Mouse (Mus musculus): ENCODE results near the gene Cdkl4.
"Not testable (repeated sequence)": the region's sequence is repeated elsewhere in the genome, so short reads cannot be mapped to it uniquely, and the experiment has no call there.

Cdkl4 gene

DNA sequence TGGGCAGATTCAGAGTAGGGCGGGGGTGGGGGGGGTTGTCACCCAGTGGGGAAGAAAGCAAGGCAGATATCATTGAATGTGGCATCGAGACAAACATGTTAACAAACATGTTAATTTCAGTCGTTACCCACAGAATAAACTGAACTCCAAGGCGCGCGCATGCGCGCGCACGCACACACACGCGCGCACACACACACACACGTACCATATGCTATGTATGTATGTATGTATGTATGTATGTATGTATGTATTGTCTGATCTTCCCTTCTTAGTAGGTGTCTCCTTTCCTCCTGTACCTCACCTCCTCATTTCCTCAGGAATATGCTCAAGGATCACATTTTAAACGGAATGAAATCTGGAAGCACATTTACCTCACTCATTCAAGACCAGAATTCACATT is at the start of gene Cdkl4:
Gene Cdkl4, minus strand, starts transcription at position 175 of the 400 bp plus-strand sequence.
- DNase-seq: no peak

DNA sequence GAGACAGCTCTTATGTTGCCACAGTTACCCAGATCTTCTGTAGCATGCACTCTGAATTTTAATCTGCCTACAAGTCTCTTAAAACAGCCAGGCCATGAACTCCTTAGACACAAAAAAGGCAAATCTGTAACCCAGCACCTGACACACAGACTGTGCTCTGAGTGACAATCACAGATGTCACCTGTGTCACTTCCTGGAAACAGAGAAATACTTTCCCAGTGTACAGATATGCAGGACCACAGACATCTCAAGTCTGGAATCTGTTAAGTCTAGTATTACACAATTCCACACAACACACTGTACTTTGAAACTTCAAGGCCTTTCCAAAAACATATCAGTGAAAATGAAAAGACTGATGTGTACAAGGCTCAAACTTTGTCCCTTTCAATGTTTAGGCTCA is 47.4 kb upstream of the Cdkl4 start:
- no peak for DNase-seq

DNA sequence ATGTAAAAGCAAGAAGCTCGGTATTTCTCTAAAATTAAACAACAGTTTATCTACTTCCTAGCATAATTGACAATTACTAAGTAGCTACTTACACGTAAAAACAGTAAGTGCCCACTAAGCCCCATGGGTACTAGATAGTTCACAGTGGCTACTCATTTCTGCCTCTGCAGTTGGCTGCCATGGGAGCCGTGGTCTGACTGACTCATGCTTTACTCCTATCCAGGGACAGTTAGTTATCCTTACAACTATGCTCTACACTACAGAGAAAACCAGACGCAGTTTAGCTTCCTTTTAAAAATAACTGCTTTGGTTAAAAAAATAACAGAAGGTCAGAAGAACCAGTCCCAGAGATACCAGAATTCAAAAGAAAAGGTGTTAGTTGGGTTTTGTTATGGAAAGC is 44.1 kb upstream of the Cdkl4 start:
- DNase-seq: no peak

GRCm38 (mm10) chr17:80620786-80621423 is 43.3 kb upstream of the Cdkl4 start:
- peak; percentile 73 for DNase-seq

GRCm38 (mm10) chr17:80619556-80619955 is 41.9 kb upstream of the Cdkl4 start:
- DNase-seq: no peak

DNA sequence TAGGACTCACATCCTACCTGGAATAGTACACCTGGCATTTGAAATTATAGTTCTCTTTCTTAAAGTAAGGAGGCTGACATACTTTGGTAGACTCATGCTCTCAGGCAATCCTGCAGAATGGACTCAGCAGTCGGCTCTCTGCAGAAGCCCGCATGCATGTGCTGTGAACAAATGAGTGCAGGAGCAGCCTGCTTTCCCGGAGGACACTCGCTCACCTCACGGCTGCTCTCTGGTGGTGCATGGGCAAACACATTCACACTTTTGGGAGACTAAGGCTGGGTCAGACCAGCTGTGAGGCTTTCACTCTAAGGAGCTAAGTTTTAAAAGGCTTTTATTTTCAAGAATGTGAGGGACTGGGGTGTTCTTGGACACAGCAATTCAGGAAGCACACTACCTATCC is 41.3 kb upstream of the Cdkl4 start:
- DNase-seq: no peak

GRCm38 (mm10) chr17:80603806-80604205 is 26.2 kb upstream of the Cdkl4 start:
- DNase-seq: no peak

DNA sequence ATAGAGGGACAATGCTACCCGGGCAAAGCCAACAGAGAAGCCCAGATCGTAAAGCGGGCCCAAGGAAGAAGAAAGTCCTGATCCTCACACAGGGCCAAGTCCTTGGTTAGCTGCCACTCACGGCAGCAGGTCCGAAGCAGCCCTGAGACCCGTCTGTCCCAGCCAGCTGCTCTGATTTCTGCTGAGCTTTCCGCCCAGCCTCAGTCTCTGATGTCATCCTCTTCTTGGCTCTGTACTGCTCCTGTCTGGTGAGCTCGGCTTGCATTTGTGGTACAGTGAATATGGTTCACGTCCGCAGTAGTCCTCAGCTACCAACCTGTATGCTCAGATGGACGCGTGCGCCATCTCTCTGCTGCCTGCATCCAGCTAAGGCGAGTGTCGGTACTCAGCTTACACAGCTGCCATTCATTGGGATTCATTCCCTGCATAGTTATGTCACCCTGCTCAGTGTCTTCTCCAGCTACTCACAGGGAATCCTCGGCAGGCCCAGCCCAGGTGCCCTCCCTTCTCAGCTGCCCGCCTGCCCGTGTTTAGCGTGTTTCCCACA is 25.5 kb upstream of the Cdkl4 start:
- no peak for DNase-seq

DNA sequence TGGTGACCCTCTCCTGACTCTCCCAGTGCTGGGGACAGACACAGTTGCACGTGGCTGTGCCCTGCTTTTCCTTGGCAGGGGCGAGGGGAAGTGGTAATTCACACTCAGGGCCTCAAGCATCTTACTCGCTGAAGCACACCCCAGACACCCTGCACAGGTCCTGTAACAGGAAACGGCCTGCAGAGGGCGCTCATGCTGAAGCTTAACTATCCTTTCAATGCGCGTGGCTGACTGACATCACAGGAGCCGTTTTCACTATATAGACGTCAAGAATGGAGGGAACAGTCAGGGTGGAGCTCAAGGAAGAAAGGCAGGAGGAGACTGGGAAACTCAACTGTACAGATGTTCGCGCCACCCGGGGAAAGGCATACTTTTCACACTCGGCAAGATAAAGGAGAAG is 23.8 kb upstream of the Cdkl4 start:
- peak; percentile 78 for DNase-seq

GRCm38 (mm10) chr17:80583051-80583450 is 5.4 kb upstream of the Cdkl4 start:
- DNase-seq: no peak

- DNase-seq: no peak
These were observed 2.3 kb upstream of the Cdkl4 start for GRCm38 (mm10) chr17:80579901-80580300.

- no peak for DNase-seq
These were observed 1.5 kb upstream of the Cdkl4 start for GRCm38 (mm10) chr17:80579089-80579488.

DNA sequence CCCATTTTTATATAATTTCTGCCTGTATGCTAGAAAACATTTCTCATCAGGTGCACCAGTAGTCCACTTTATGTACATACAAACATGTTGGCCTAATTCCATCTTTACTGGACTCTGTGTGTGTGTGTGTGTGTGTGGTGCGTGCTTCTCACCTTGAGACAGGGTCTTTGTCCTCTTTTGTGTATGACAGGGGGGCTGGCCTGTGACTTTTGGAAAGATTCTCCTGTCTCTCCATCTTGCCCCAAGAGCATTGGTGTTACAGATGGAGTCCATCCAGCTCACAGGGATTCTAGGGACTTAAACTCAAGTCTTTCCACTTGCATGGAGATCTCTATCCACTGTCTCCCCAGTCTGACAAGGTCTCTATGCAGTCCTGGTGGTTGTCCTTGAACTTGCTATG is 428 bp upstream of the Cdkl4 start:
- no peak for DNase-seq

DNA sequence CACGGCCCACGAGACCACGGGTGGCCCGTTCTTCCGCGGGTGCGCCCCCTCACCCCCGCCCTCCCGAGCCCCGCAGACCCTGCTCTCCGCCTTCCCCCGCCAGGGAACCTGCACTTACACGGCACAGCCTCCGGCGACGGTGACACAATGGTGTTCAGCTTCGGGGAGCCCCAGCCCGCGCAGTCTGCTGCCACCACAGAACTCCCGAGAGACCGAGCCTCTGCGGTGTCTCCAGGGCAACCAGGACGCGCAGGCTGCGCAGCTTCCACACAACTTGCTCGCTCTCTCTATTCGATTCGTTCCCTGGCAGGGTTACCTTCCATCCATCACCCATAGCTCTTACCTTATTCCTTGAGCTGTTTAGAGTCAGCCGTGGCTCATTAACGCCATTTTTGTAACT is 399 bp downstream of the Cdkl4 start:
- DNase-seq: peak; percentile 70

- no peak for DNase-seq
These were observed 2.6 kb downstream of the Cdkl4 start for GRCm38 (mm10) chr17:80575008-80575407.

DNA sequence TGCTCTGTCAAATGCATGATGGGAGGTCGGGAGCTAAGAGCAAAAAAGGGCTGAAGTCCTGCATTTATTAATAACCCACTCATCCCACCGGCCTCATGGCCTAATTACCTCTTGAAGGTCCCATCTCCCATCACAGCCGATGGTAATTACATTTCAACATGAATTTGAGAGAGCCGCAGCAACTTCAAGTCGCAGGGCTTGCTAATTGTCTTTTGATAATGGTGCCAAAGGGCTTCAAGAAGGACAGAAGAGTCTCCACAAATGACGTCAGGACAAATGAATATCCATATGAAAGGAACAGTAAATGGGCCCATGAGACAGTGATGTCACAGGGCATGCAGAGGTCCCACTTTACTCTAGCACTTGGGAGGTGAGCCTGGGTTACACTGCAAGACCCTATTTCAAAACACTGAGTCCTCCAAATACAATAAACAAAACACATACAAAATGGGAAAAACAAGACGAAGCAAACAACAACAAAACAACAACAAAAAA is 3.1 kb downstream of the Cdkl4 start:
- no peak for DNase-seq

DNA sequence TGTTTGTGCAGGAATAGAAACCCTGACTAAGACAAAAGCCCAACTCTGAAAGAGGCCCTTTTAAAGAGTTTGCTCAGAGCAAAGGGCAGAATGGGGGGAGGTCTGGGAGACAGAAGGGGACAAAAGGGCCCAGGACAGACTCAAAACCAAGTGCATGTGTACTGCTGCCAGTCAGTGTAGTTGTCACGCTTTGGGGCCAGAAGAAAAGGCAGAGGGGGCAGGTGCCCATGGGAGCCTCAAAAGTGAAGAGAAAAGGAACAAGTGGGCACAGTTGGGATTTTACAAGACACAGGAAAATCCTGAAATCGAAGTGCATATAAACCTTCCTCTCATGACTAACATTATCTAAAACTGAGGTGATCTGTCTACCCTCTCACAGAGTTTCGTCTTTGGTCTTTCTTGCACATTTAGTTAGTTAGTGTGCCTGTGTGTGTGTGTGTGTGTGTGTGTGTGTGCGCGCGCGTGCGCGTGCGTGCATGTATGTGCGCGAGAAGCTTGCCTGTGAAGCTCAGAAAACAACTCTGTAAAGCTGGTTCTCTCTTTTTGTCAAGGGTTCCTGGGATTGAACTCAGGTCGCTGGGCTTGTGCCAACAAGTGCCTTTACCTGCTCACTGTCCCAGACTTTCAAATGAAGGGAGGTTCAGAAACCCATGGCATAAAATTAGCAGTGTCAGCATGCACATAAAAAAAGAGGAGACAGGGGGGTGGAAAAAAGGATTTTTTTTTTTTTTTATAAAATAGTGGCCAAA is 5.3 kb downstream of the Cdkl4 start:
- no peak for DNase-seq

DNA sequence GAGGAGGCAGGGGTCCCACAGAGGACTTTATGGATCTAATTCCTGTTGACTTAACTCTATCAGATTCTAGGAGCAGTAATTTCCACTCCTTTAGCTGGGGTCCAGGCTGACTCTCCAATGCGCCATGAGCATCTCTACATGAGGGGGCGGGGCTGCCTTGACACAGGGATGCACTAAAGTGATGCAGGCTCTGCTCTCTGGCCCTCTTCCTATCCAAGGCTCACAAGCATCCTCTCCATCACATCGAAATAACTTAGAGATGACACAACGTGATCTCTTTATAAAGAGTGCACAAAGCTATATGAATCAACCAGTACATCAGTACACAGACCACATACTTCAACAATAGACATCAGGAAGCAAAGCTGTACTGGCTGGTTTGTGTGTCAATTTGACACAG is 6.2 kb downstream of the Cdkl4 start:
- no peak for DNase-seq

- not testable (repeated sequence) for DNase-seq
These were observed 7.9 kb downstream of the Cdkl4 start for GRCm38 (mm10) chr17:80569718-80570117.

DNA sequence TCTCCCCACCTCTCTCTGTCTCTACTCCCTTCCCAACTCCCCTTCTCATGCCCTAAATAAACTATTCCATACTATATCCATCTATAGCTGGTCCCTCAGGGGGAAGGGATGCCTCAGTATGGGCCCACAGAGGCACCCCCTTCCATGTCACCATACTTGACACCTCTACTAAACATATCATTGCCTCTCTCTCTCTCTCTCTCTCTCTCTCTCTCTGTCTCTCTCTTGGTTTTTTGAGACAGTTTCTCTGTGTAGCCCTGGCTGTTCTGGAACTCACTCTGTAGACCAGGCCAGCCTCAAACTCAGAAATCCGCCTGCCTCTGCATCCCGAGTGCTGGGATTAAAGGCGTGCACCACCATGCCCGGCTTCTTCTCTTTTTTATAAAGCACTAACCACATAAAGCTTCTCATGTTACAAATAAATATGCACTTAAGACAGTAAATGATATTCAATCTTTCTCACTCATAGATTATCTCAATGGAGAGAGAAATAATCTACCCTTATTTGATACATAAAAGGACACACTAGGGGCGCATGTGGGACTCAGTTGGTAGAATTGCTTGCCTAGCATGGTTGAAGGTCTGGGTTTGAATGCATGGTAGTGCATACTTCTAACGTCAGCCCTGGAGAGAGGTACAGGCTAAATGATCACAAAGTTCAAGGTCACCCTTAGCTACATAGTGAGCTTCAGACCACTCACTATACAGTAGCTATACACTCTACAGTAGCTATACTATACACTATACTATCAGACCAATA is 8.6 kb downstream of the Cdkl4 start:
- DNase-seq: no peak

DNA sequence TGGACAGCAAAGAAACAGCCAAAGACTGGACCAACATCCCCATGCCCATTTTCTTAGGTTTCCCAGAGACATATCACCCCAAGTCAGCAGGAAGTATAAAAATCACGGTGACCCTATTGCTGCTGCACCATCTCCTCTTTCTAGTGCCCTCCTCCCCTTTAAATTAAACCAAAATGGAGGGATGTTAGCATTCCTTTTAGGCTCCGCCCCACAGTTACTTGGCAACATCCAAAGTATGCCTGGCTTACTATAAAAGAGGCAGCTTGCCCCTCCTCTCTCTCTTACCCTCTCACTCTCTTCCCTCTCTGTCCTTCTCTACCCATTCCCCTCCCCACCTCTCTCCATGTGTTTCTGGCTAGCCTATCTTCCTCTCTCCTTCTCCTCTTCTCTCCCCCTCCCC is 9.2 kb downstream of the Cdkl4 start:
- DNase-seq: no peak

DNA sequence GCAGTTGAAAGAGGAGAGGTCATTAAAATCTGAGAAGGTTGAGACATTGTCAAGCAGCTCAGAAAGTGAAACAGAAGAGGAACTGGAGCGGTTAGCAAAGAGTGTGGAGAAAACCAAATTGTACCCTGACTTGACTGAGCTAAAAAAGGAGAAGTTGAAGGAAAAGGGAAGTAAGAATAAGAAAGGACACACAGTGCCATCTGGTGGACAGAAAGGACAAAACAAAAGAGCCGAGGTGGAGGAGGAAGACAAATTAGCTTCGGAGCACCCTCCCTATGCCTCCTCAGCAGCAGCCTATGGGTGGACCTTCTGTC is 13.0 kb downstream of the Cdkl4 start:
- no peak for DNase-seq

DNA sequence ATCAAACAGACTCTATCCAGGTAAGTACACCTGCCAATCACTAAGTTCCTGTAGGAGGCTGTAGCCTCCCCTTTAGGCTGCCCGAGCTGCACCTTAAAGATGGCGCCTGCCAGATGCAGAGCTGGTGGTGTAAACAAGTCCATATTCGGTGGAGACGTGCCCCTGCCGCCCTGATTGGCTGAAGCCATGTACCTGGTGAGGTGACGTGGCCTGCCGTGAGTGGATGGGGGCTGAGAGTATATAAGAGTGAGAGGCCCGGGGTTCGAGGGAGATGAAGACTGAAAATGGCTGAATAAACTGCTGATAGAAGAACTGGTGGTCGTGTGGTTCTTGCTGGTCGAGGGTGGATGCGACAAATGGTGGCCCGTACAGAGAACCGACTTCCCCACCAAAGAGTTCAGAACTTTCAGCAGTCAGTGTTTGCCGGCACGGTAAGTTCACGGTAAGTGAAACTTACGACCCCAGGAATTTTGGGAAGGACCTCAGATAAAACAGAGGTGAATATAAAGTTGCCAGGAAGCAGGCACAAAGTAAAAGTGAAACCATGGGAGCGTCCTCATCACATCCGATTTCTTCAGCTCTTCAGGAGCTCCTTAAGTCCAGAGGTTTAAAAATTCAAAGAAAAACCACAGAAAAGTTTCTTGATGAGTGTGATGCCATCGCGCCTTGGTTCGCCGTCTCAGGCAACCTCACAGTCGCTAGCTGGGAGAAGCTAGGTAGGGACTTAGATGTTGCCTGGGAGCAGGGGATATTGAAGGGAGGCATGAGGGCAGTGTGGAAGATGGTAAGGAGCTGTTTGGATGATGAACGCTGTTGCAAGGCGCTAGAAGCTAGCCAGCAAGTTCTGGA is 13.6 kb downstream of the Cdkl4 start:
- not testable (repeated sequence) for DNase-seq

All from right cerebral cortex, postnatal 4 days (tissue).